Mouse (Mus musculus): ENCODE data around the gene Dapk3. TPM values are rescaled to one million over a fixed set of nuclear protein-coding genes. Genes with fewer than 3 reads are reported as not detected.

The Dapk3 gene
- total and polyA plus RNA-seq, 3 experiments, result 34.2 to 69.8 (median 40.8) TPM

DNA sequence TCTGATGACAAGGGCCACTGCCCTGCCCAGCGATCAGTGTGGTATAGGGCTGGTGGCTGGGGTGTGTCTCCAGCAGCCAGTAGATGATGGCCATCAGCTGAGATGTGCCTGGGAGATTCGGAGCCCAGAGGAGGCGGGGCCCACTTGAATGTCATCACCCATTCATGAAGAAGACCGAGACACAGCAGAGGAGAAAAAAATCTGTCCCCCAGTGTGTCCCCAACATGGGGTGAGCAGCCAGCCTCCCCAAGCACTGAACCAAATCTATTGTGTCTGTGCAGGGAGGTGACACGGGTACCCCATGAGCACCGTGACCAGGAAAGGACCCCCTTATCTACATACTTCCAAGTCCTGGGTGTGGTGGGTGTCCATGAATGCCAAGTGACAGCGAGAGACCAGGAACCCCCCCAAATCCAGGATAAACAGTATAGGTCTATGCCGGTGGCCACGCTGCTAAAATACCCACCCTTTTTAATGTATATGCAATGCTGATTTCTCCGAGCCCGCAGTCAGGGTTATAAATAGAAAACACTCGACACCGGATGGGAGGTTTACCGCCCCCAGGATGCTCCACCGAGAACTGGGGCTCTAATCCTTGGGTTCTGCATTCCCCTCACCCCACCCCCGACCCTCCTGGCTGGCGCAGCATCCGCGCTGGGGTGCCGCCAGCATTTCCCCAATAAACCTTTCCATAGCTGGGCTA is 47.1 kb downstream of the Dapk3 start:
- Histone ChIP-seq H3K9me3 (replicated peaks) (no peaks in the 10 kb centered on the region), H3K4me3 (ENCODE audit: low read depth, low read length) (no peak overlapping the region), H3K27me3 (ENCODE audit: insufficient read depth, low read length) (peaks cover 37% of the 10 kb centered on the region), H3K4me1 (ENCODE audit: insufficient read depth, low read depth, low read length) (peaks cover 21% of the 10 kb centered on the region), H3K36me3 (replicated peaks) (peaks cover 4% of the 10 kb centered on the region)
- DNase-seq (ENCODE audit: low spot score), result no peak
- ATAC-seq (ENCODE audit: extremely low read depth, insufficient number of reproducible peaks, low FRiP score, poor library complexity, severe bottlenecking), result no peak
- TF ChIP-seq TAL1 (conservative IDR thresholded peaks at IDR 0.05; ENCODE audit: low read depth, low read length) (no peak), POLR2AphosphoS5 (IDR thresholded peaks at IDR 0.05; ENCODE audit: insufficient replicate concordance, low read depth, low read length) (no peak), GATA1 (IDR thresholded peaks at IDR 0.05; ENCODE audit: borderline replicate concordance, low read length) (no peak), CTCF (IDR thresholded peaks at IDR 0.05; ENCODE audit: low read depth, low read length) (no peak), GATA2 (IDR thresholded peaks at IDR 0.05; ENCODE audit: borderline replicate concordance, low read depth, low read length) (no peak)

GRCm38 (mm10) chr10:81230438-81231332 is 47.9 kb downstream of the Dapk3 start, which contains the start of gene Atcay:
Atcay (minus strand) TSS chr10:81230833.
- Histone ChIP-seq H3K4me1 (ENCODE audit: insufficient read depth, low read depth, low read length) (peaks cover 21% of the 10 kb centered on the region), H3K36me3 (replicated peaks) (peaks cover 11% of the 10 kb centered on the region), H3K27me3 (ENCODE audit: insufficient read depth, low read length) (peaks cover 37% of the 10 kb centered on the region), H3K4me3 (ENCODE audit: low read depth, low read length) (no peak within 1 kb of the TSS), H3K9me3 (replicated peaks) (no peaks in the 10 kb centered on the region)
- ATAC-seq (ENCODE audit: extremely low read depth, insufficient number of reproducible peaks, low FRiP score, poor library complexity, severe bottlenecking), result no peak
- TF ChIP-seq POLR2AphosphoS5 (IDR thresholded peaks at IDR 0.05; ENCODE audit: insufficient replicate concordance, low read depth, low read length) (no peak), GATA1 (IDR thresholded peaks at IDR 0.05; ENCODE audit: borderline replicate concordance, low read length) (no peak), TAL1 (conservative IDR thresholded peaks at IDR 0.05; ENCODE audit: low read depth, low read length) (no peak), CTCF (IDR thresholded peaks at IDR 0.05; ENCODE audit: low read depth, low read length) (no peak), GATA2 (IDR thresholded peaks at IDR 0.05; ENCODE audit: borderline replicate concordance, low read depth, low read length) (no peak)
- DNase-seq (ENCODE audit: low spot score), result no peak

DNA sequence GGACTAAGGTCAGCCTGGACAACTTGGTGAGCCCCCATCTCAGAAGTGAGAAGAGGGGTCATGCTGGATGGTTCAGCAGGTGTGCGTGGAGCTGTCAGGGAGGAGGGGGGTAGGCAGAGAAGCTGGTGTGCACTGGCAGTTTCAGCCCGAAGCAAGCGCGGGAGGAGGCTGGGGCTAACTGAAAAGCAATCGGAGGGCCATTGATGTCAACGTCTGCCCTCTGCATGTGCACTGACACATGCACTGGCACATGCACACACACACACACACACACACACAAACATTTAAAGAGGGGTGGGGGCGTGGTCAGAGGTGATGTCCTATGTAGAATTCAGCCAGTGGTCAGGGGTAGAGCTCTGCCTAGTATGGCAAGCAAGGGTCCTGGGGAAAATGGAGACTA is 48.6 kb downstream of the Dapk3 start:
- peaks cover 21% of the 10 kb centered on the region for H3K4me1 ChIP-seq (ENCODE audit: insufficient read depth, low read depth, low read length)
- no peaks in the 10 kb centered on the region for H3K9me3 ChIP-seq (replicated peaks)
- H3K36me3 ChIP-seq (replicated peaks), result peaks cover 14% of the 10 kb centered on the region
- H3K4me3 ChIP-seq (ENCODE audit: low read depth, low read length), result no peak overlapping the region
- DNase-seq (ENCODE audit: low spot score) (no peak), ATAC-seq (ENCODE audit: extremely low read depth, insufficient number of reproducible peaks, low FRiP score, poor library complexity, severe bottlenecking) (no peak)
- TF ChIP-seq GATA1 (IDR thresholded peaks at IDR 0.05; ENCODE audit: borderline replicate concordance, low read length) (no peak), TAL1 (conservative IDR thresholded peaks at IDR 0.05; ENCODE audit: low read depth, low read length) (no peak), POLR2AphosphoS5 (IDR thresholded peaks at IDR 0.05; ENCODE audit: insufficient replicate concordance, low read depth, low read length) (no peak), GATA2 (IDR thresholded peaks at IDR 0.05; ENCODE audit: borderline replicate concordance, low read depth, low read length) (no peak), CTCF (IDR thresholded peaks at IDR 0.05; ENCODE audit: low read depth, low read length) (no peak)
- peaks cover 38% of the 10 kb centered on the region for H3K27me3 ChIP-seq (ENCODE audit: insufficient read depth, low read length)

GRCm38 (mm10) chr10:81232580-81233225 is 49.9 kb downstream of the Dapk3 start, which contains the start of gene Zfr2:
Zfr2 (plus strand) TSS chr10:81233155.
- peaks cover 14% of the 10 kb centered on the region for H3K36me3 ChIP-seq (replicated peaks)
- H3K27me3 ChIP-seq (ENCODE audit: insufficient read depth, low read length), result peaks cover 36% of the 10 kb centered on the region
- peaks cover 27% of the 10 kb centered on the region for H3K4me1 ChIP-seq (ENCODE audit: insufficient read depth, low read depth, low read length)
- DNase-seq (ENCODE audit: low spot score) (peak; percentile 97), ATAC-seq (ENCODE audit: extremely low read depth, insufficient number of reproducible peaks, low FRiP score, poor library complexity, severe bottlenecking) (peak; percentile 90)
- peak within 1 kb of the TSS; percentile 79 for H3K4me3 ChIP-seq (ENCODE audit: low read depth, low read length)
- no peak for TF ChIP-seq GATA2 (IDR thresholded peaks at IDR 0.05; ENCODE audit: borderline replicate concordance, low read depth, low read length)
- TF ChIP-seq POLR2AphosphoS5 (IDR thresholded peaks at IDR 0.05; ENCODE audit: insufficient replicate concordance, low read depth, low read length), result no peak
- no peak for TF ChIP-seq CTCF (IDR thresholded peaks at IDR 0.05; ENCODE audit: low read depth, low read length)
- TF ChIP-seq TAL1 (conservative IDR thresholded peaks at IDR 0.05; ENCODE audit: low read depth, low read length), result no peak
- TF ChIP-seq GATA1 (IDR thresholded peaks at IDR 0.05; ENCODE audit: borderline replicate concordance, low read length), result no peak
- no peaks in the 10 kb centered on the region for H3K9me3 ChIP-seq (replicated peaks)

DNA sequence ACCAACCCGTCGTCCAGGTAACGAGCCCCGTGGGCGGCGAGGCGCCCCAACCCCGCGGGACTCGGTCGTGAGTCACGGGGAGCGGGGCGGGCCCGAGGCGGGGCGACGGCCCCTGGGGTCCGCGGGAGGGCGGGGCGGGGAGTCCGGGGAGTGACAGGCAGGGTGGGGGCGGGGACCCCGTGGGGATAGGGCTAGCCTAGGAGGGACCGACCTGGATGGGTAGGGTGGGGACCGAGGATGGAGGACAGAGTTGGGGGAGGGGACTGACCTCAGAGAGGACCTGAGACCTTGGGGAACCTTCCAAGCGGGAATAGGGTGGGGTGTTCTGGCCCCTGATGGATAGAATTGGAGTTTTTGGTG is 50.4 kb downstream of the Dapk3 start:
- Histone ChIP-seq H3K4me1 (ENCODE audit: insufficient read depth, low read depth, low read length) (peaks cover 32% of the 10 kb centered on the region), H3K27me3 (ENCODE audit: insufficient read depth, low read length) (peaks cover 36% of the 10 kb centered on the region), H3K36me3 (replicated peaks) (peaks cover 14% of the 10 kb centered on the region), H3K9me3 (replicated peaks) (no peaks in the 10 kb centered on the region), H3K4me3 (ENCODE audit: low read depth, low read length) (peak overlapping the region; percentile 79)
- no peak for DNase-seq (ENCODE audit: low spot score)
- no peak for TF ChIP-seq GATA2 (IDR thresholded peaks at IDR 0.05; ENCODE audit: borderline replicate concordance, low read depth, low read length)
- TF ChIP-seq CTCF (IDR thresholded peaks at IDR 0.05; ENCODE audit: low read depth, low read length), result no peak
- no peak for TF ChIP-seq POLR2AphosphoS5 (IDR thresholded peaks at IDR 0.05; ENCODE audit: insufficient replicate concordance, low read depth, low read length)
- ATAC-seq (ENCODE audit: extremely low read depth, insufficient number of reproducible peaks, low FRiP score, poor library complexity, severe bottlenecking), result no peak

DNA sequence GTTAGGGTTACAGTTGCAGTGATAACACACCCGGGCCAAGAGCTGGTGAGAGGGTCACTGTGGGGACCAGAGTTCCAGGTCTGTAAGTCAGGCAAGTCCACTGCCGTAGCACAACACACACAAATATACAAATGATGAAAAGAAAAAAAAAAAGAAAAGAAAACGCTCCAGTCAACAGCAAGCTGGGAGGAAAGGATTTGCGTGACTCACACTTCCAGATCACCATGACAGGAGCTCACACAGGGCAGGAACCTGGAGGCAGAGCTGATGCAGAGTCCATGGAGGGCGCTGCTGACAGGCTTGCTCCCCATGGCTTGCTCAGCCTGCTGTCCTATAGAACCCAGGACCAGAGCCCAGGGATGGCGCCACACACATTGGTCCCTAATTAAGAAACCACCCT is 51.4 kb downstream of the Dapk3 start:
- DNase-seq (ENCODE audit: low spot score) (no peak), ATAC-seq (ENCODE audit: extremely low read depth, insufficient number of reproducible peaks, low FRiP score, poor library complexity, severe bottlenecking) (no peak)
- H3K36me3 ChIP-seq (replicated peaks), result peaks cover 14% of the 10 kb centered on the region
- no peak for TF ChIP-seq CTCF (IDR thresholded peaks at IDR 0.05; ENCODE audit: low read depth, low read length)
- no peak for TF ChIP-seq GATA2 (IDR thresholded peaks at IDR 0.05; ENCODE audit: borderline replicate concordance, low read depth, low read length)
- TF ChIP-seq POLR2AphosphoS5 (IDR thresholded peaks at IDR 0.05; ENCODE audit: insufficient replicate concordance, low read depth, low read length), result no peak
- no peak for TF ChIP-seq GATA1 (IDR thresholded peaks at IDR 0.05; ENCODE audit: borderline replicate concordance, low read length)
- no peak for TF ChIP-seq TAL1 (conservative IDR thresholded peaks at IDR 0.05; ENCODE audit: low read depth, low read length)
- H3K4me3 ChIP-seq (ENCODE audit: low read depth, low read length), result no peak overlapping the region
- peaks cover 27% of the 10 kb centered on the region for H3K27me3 ChIP-seq (ENCODE audit: insufficient read depth, low read length)
- peaks cover 33% of the 10 kb centered on the region for H3K4me1 ChIP-seq (ENCODE audit: insufficient read depth, low read depth, low read length)
- no peaks in the 10 kb centered on the region for H3K9me3 ChIP-seq (replicated peaks)

All from G1E (cell line).